Mouse (Mus musculus): ENCODE results near the gene Runx3. TPM values are rescaled to one million over a fixed set of nuclear protein-coding genes. Genes with fewer than 3 reads are reported as not detected.

Runx3 gene
- 100 to 1,000 TPM; 161 to 174 TPM for total RNA-seq (2023)

DNA sequence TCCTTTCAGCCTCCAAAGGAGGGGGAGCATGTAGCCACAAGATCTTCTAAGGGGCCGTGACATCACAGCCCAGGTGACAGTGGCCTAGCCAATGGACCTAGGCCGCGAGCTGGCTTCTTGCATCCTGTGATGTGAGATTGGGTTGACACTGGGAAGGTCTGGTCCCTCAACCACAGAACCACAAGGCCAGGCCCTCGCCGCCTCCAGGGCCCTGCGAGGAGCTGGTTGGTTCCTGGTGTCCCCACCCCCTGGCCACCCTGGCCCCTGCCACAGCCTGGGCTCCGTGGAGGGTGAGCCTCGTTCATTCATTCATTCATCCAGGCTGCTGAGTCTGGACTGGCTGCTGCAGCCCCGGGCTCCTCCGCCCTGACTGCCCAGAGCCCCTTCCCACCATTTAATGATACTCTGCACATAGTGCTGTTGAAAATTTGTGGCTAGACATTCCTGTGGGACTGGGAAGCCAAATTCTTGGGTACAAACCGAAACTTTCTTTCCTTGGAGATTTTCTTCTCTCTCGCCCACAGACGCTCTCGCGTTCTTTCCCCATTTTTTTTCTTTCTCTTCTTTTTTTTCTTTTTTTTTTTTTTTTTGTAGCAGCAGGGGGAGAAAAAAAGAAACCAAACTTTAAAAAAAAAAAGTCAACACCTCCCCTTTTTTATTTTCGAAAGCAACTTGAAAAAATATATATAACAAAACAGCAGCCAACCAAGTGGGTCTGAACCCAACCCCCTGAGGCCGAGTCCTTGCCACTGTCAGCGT, at the start of gene Runx3:
TSS of gene Runx3 (plus strand) at position 311 of the 759 bp plus-strand sequence.

Other genes with a start within 250 kb of the Runx3 start
- gene Tmem50a, start 205.6 kb upstream of the Runx3 start, total RNA-seq (2023): 100 to 1,000 TPM; 153 to 173 TPM
- gene Rsrp1, start 197.1 kb upstream of the Runx3 start, total RNA-seq (2023): 100 to 1,000 TPM; 460 to 555 TPM
- gene Syf2, start 189.8 kb upstream of the Runx3 start, total RNA-seq (2023): 100 to 1,000 TPM; 209 to 226 TPM
- gene Clic4, start 152.2 kb downstream of the Runx3 start, total RNA-seq (2023): 1 to 10 TPM; 7.9 to 9.7 TPM
- 100 to 1,000 TPM; 285 to 340 TPM for gene Srrm1, start 232.7 kb downstream of the Runx3 start, total RNA-seq (2023)

All from T-cell, adult 66 days (primary cell).